Mouse (Mus musculus) megakaryocyte, embryonic 14.5 days (primary cell): ENCODE measurements around the gene Pkn1. TPM values are rescaled to one million over a fixed set of nuclear protein-coding genes. Genes with fewer than 3 reads are reported as not detected.

Experiments used
- H3K27me3 ChIP-seq: replicated peaks from 2 replicates; pipeline ENCODE3; 2012; ENCODE audit warnings: inconsistent platforms
- H3K36me3 ChIP-seq: replicated peaks from 2 replicates; pipeline ENCODE3; 2012; ENCODE audit warnings: low read length, inconsistent platforms, mixed read lengths
- H3K4me1 ChIP-seq: 2 replicates; pipeline ENCODE4 v1.6.1; 2012; ENCODE audit warnings: inconsistent platforms
- H3K4me3 ChIP-seq: replicated peaks from 2 replicates; pipeline ENCODE3; 2012; ENCODE audit warnings: moderate library complexity, mild to moderate bottlenecking, inconsistent platforms
- H3K9me3 ChIP-seq: 2 replicates; pipeline ENCODE4 v1.6.1; 2012; ENCODE audit warnings: inconsistent platforms
- FLI1 ChIP-seq: IDR thresholded peaks from 2 replicates; pipeline ENCODE4 v1.6.1; 2012; ENCODE audit warnings: low read length, inconsistent platforms, mixed read lengths
- GATA1 ChIP-seq: IDR thresholded peaks from 3 replicates; pipeline ENCODE4 v1.6.1; 2012; ENCODE audit warnings: mixed read lengths, low read length, inconsistent platforms, borderline replicate concordance
- polyA plus RNA-seq: library from polyadenylated mRNA; stranded (reverse); fragments of >175 nt; gene quantifications from 2 replicates; pipeline ENCODE4 v1.2.3, GENCODE M21; 2012; ENCODE audit warnings: low replicate concordance; ENCODE audit not compliant: insufficient read depth

The Pkn1 gene
- polyA plus RNA-seq, 1 experiment: 73.0 TPM

DNA sequence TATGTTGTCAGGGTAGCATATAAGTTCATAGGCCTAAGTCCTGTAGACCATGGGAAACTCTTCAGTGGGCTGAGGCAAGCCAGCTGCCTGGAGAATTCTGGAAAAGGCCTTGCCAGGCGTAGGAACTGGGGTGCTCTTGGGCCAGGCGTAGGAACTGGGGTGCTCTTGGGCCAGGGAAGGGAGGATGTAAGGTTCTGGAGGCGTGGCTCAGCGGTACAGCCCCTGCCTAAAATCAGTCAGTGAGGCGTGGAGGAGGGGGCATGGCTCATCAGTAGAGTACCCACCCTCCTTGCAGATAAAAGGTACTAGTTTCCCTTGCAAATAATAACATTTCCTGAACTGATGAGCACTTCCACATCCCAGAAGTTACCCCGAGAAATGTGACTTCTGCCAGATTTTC lies 44.3 kb downstream of the Pkn1 start:
- Histone ChIP-seq H3K4me3 (peak overlapping the region; percentile 65), H3K9me3 (no peaks in the 10 kb centered on the region), H3K36me3 (peaks cover 49% of the 10 kb centered on the region), H3K27me3 (no peaks in the 10 kb centered on the region), H3K4me1 (peaks cover 72% of the 10 kb centered on the region)
- TF ChIP-seq FLI1 (no peak), GATA1 (no peak)

DNA sequence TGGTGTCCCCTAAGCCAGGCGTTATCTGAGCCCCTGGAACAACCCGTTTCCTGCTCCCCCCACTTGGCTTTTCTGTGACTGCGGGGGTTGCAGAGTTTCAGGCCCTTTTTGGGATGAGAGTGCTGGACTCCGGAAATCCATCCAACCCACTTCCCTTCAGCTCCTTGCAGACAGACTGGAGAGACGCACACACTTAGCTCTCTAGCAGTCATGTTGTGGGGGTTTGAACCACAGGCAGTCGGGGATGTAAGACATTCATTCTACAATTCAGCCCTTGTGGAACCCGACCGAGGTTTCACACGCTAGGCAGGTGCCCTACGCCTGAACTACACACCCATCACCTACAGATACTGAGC lies 45.3 kb downstream of the Pkn1 start:
- Histone ChIP-seq H3K9me3 (peaks cover 4% of the 10 kb centered on the region), H3K4me3 (peak overlapping the region; percentile 98), H3K4me1 (peaks cover 66% of the 10 kb centered on the region), H3K36me3 (peaks cover 40% of the 10 kb centered on the region), H3K27me3 (no peaks in the 10 kb centered on the region)
- no peak for TF ChIP-seq GATA1
- TF ChIP-seq FLI1: no peak

GRCm38 (mm10) chr8:83652744-83653661 lies 46.0 kb downstream of the Pkn1 start:
- Histone ChIP-seq H3K36me3 (peaks cover 37% of the 10 kb centered on the region), H3K4me3 (peak overlapping the region; percentile 98), H3K9me3 (peaks cover 11% of the 10 kb centered on the region), H3K4me1 (peaks cover 63% of the 10 kb centered on the region), H3K27me3 (no peaks in the 10 kb centered on the region)
- no peak for TF ChIP-seq GATA1
- no peak for TF ChIP-seq FLI1

- Histone ChIP-seq H3K4me1 (peaks cover 55% of the 10 kb centered on the region), H3K27me3 (peaks cover 4% of the 10 kb centered on the region), H3K36me3 (peaks cover 29% of the 10 kb centered on the region), H3K4me3 (peak within 1 kb of the TSS; percentile 98), H3K9me3 (peaks cover 19% of the 10 kb centered on the region)
- no peak for TF ChIP-seq FLI1
- TF ChIP-seq GATA1: no peak
Measured at GRCm38 (mm10) chr8:83652030-83652743, 46.8 kb downstream of the Pkn1 start, which contains the start of gene Gipc1. Gene Gipc1 (plus strand): TSS chr8:83652677.

GRCm38 (mm10) chr8:83649699-83650098 lies 49.3 kb downstream of the Pkn1 start:
- Histone ChIP-seq H3K36me3 (peaks cover 6% of the 10 kb centered on the region), H3K4me1 (peaks cover 38% of the 10 kb centered on the region), H3K4me3 (no peak overlapping the region), H3K9me3 (peaks cover 19% of the 10 kb centered on the region), H3K27me3 (peaks cover 10% of the 10 kb centered on the region)
- TF ChIP-seq FLI1 (no peak), GATA1 (no peak)

DNA sequence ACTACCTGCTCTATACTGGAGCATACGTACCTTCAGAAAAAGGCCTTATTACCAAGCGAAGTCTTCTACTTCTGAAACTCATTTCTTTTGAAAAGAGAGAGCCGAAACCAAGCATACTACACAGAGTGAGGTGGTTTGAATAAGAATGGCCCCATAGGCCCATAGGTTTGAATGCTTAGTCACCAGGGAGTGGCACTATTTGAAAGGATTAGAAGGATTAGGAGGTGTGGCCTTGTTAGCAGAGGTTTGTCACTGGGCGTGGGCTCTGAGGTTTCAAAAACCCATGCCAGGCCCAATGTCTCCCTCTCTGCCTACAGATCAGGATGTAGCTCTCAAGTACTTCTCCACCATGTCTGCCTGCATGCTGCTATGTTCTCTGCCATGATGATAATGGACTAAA lies 50.9 kb downstream of the Pkn1 start:
- TF ChIP-seq GATA1 (no peak), FLI1 (no peak)
- Histone ChIP-seq H3K4me1 (peaks cover 26% of the 10 kb centered on the region), H3K9me3 (peaks cover 19% of the 10 kb centered on the region), H3K4me3 (no peak overlapping the region), H3K36me3 (no peaks in the 10 kb centered on the region), H3K27me3 (peaks cover 13% of the 10 kb centered on the region)

DNA sequence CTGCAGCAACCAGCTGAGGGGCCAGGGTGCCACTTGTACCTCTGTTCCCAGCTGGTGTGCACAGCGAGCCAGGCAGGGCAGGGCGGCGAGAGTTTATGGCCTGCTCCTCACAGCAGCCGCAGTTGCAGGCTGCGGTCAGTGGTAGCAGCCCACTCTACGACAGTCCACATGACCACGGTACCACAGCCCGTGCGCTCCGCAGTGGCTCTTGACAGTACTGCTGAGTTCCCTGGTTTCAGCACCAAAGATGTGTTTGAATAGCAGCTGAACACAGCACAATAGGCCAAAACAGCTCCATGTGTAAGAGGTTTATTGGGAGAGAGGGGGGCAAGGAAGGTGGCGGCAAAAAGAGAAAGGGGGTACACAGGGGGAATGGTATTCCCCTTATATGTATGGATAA lies 51.5 kb downstream of the Pkn1 start:
- H3K27me3 ChIP-seq: peaks cover 18% of the 10 kb centered on the region
- peaks cover 28% of the 10 kb centered on the region for H3K4me1 ChIP-seq
- no peaks in the 10 kb centered on the region for H3K36me3 ChIP-seq
- peak overlapping the region; percentile 16 for H3K4me3 ChIP-seq
- TF ChIP-seq FLI1 (no peak), GATA1 (no peak)
- H3K9me3 ChIP-seq: peaks cover 19% of the 10 kb centered on the region

DNA sequence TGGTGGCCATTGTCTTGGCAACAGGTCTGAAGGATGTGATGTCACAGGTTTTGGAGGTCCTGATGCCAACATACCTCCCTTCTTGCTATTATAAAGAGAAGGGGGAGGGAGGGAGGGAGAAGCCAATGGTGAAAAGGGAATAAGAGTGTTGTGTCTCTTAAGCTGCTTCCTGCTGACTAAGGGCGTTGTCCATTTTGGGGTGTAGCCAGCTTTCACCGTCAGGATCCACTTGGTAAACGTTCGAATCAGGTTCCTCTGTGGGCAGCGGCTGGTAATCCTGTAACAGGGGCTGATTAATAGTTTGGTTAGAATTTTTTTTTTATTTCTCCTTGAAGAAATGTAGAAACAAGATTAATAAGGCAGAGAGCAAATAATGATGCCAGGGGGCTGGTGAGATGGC lies 59.3 kb downstream of the Pkn1 start:
- TF ChIP-seq FLI1 (no peak), GATA1 (no peak)
- peaks cover 20% of the 10 kb centered on the region for H3K27me3 ChIP-seq
- H3K4me1 ChIP-seq: peaks cover 5% of the 10 kb centered on the region; the same call in 1 of the 2 replicates
- no peak overlapping the region for H3K4me3 ChIP-seq
- peaks cover 8% of the 10 kb centered on the region for H3K9me3 ChIP-seq
- no peaks in the 10 kb centered on the region for H3K36me3 ChIP-seq

- no peak overlapping the region for H3K4me3 ChIP-seq
- peaks cover 20% of the 10 kb centered on the region for H3K27me3 ChIP-seq
Measured at GRCm38 (mm10) chr8:83638856-83639255, 60.1 kb downstream of the Pkn1 start.

More at GRCm38 (mm10) chr8:83638856-83639255, 60.1 kb downstream of the Pkn1 start:
- TF ChIP-seq GATA1 (no peak), FLI1 (no peak)
- no peaks in the 10 kb centered on the region for H3K36me3 ChIP-seq
- peaks cover 8% of the 10 kb centered on the region for H3K9me3 ChIP-seq
- peaks cover 5% of the 10 kb centered on the region; the same call in 1 of the 2 replicates for H3K4me1 ChIP-seq
